Mouse (Mus musculus): Measurements from ENCODE around the gene Prkab2. TPM values are rescaled to one million over a fixed set of nuclear protein-coding genes. Genes with fewer than 3 reads are reported as not detected.

The Prkab2 gene
- polyA plus RNA-seq, 1 experiment, result 8.0 TPM

GRCm38 (mm10) chr3:97674644-97675110 lies 16.7 kb downstream of the Prkab2 start, which contains the start of gene Gm17651:
TSS of gene Gm17651 (minus strand) at chr3:97674694.
- no peak for DNase-seq

GRCm38 (mm10) chr3:97676126-97676525 lies 18.1 kb downstream of the Prkab2 start:
- Histone ChIP-seq H3K27ac (ENCODE audit: control insufficient read depth, insufficient read depth, low read length) (no peak overlapping the region), H3K36me3 (ENCODE audit: control insufficient read depth, insufficient read depth, low read length) (no peaks in the 10 kb centered on the region), H3K4me1 (replicated peaks; ENCODE audit: control insufficient read depth, insufficient read depth, low read length) (0 out of 2 replicates have a peak, but pooled peaks cover 2% of the 10 kb centered on the region), H3K27me3 (ENCODE audit: control insufficient read depth, insufficient read depth, low read length) (no peaks in the 10 kb centered on the region), H3K4me3 (ENCODE audit: control insufficient read depth, insufficient read depth, low read length) (no peak overlapping the region)
- TF ChIP-seq POLR2A (IDR thresholded peaks at IDR 0.05; ENCODE audit: control insufficient read depth, extremely low read depth, insufficient read depth, low read length, poor library complexity), result no peak
- no peak for TF ChIP-seq CTCF (IDR thresholded peaks at IDR 0.05; ENCODE audit: borderline replicate concordance, control insufficient read depth, extremely low read depth, insufficient read depth, low read length, poor library complexity)
- no peak for DNase-seq
- WGBS, result 97% methylated on average over 3 of the region's 3 CpGs

More at GRCm38 (mm10) chr3:97674644-97675110, 16.7 kb downstream of the Prkab2 start, which contains the start of gene Gm17651:
- Histone ChIP-seq H3K4me1 (replicated peaks; ENCODE audit: control insufficient read depth, insufficient read depth, low read length) (no peaks in the 10 kb centered on the region), H3K27ac (ENCODE audit: control insufficient read depth, insufficient read depth, low read length) (no peak within 1 kb of the TSS), H3K4me3 (ENCODE audit: control insufficient read depth, insufficient read depth, low read length) (no peak within 1 kb of the TSS), H3K36me3 (ENCODE audit: control insufficient read depth, insufficient read depth, low read length) (no peaks in the 10 kb centered on the region), H3K27me3 (ENCODE audit: control insufficient read depth, insufficient read depth, low read length) (no peaks in the 10 kb centered on the region)
- TF ChIP-seq CTCF (IDR thresholded peaks at IDR 0.05; ENCODE audit: borderline replicate concordance, control insufficient read depth, extremely low read depth, insufficient read depth, low read length, poor library complexity) (no peak), POLR2A (IDR thresholded peaks at IDR 0.05; ENCODE audit: control insufficient read depth, extremely low read depth, insufficient read depth, low read length, poor library complexity) (no peak)
- WGBS, result 93% methylated on average over 7 of the region's 7 CpGs

GRCm38 (mm10) chr3:97678416-97678815 lies 20.4 kb downstream of the Prkab2 start:
- no peaks in the 10 kb centered on the region for H3K27me3 ChIP-seq (ENCODE audit: control insufficient read depth, insufficient read depth, low read length)
- no peak overlapping the region for H3K4me3 ChIP-seq (ENCODE audit: control insufficient read depth, insufficient read depth, low read length)
- WGBS, result 95% methylated on average over 3 of the region's 3 CpGs
- H3K4me1 ChIP-seq (replicated peaks; ENCODE audit: control insufficient read depth, insufficient read depth, low read length), result peaks cover 5% of the 10 kb centered on the region
- H3K27ac ChIP-seq (ENCODE audit: control insufficient read depth, insufficient read depth, low read length), result no peak overlapping the region
- TF ChIP-seq CTCF (IDR thresholded peaks at IDR 0.05; ENCODE audit: borderline replicate concordance, control insufficient read depth, extremely low read depth, insufficient read depth, low read length, poor library complexity) (no peak), POLR2A (IDR thresholded peaks at IDR 0.05; ENCODE audit: control insufficient read depth, extremely low read depth, insufficient read depth, low read length, poor library complexity) (no peak)
- H3K36me3 ChIP-seq (ENCODE audit: control insufficient read depth, insufficient read depth, low read length), result no peaks in the 10 kb centered on the region
- no peak for DNase-seq

- TF ChIP-seq CTCF (IDR thresholded peaks at IDR 0.05; ENCODE audit: borderline replicate concordance, control insufficient read depth, extremely low read depth, insufficient read depth, low read length, poor library complexity) (peak; percentile 97), POLR2A (IDR thresholded peaks at IDR 0.05; ENCODE audit: control insufficient read depth, extremely low read depth, insufficient read depth, low read length, poor library complexity) (no peak)
- peak; percentile 88 for DNase-seq
- WGBS, result under 1% methylated on average over 28 of the region's 28 CpGs
- Histone ChIP-seq H3K4me1 (replicated peaks; ENCODE audit: control insufficient read depth, insufficient read depth, low read length) (peaks cover 5% of the 10 kb centered on the region), H3K36me3 (ENCODE audit: control insufficient read depth, insufficient read depth, low read length) (no peaks in the 10 kb centered on the region), H3K27me3 (ENCODE audit: control insufficient read depth, insufficient read depth, low read length) (no peaks in the 10 kb centered on the region), H3K4me3 (ENCODE audit: control insufficient read depth, insufficient read depth, low read length) (peak overlapping the region; percentile 83), H3K27ac (ENCODE audit: control insufficient read depth, insufficient read depth, low read length) (peak overlapping the region; percentile 30; the same call in 1 of the 2 replicates)
Observed at GRCm38 (mm10) chr3:97680631-97681320, 22.8 kb downstream of the Prkab2 start.

GRCm38 (mm10) chr3:97681321-97682158 lies 23.5 kb downstream of the Prkab2 start:
- H3K27ac ChIP-seq (ENCODE audit: control insufficient read depth, insufficient read depth, low read length), result peak overlapping the region; percentile 30; the same call in 1 of the 2 replicates
- WGBS, result 1% methylated on average over 33 of the region's 33 CpGs
- no peaks in the 10 kb centered on the region for H3K27me3 ChIP-seq (ENCODE audit: control insufficient read depth, insufficient read depth, low read length)
- TF ChIP-seq CTCF (IDR thresholded peaks at IDR 0.05; ENCODE audit: borderline replicate concordance, control insufficient read depth, extremely low read depth, insufficient read depth, low read length, poor library complexity) (no peak; the same call in 1 of the 2 replicates), POLR2A (IDR thresholded peaks at IDR 0.05; ENCODE audit: control insufficient read depth, extremely low read depth, insufficient read depth, low read length, poor library complexity) (no peak)
- H3K4me3 ChIP-seq (ENCODE audit: control insufficient read depth, insufficient read depth, low read length), result peak overlapping the region; percentile 83
- H3K36me3 ChIP-seq (ENCODE audit: control insufficient read depth, insufficient read depth, low read length), result no peaks in the 10 kb centered on the region
- peaks cover 5% of the 10 kb centered on the region for H3K4me1 ChIP-seq (replicated peaks; ENCODE audit: control insufficient read depth, insufficient read depth, low read length)
- DNase-seq, result peak; percentile 69

- no peak for DNase-seq
- no peak overlapping the region for H3K4me3 ChIP-seq (ENCODE audit: control insufficient read depth, insufficient read depth, low read length)
Observed at GRCm38 (mm10) chr3:97682159-97682502, 24.1 kb downstream of the Prkab2 start.

More at GRCm38 (mm10) chr3:97682159-97682502, 24.1 kb downstream of the Prkab2 start:
- Histone ChIP-seq H3K27ac (ENCODE audit: control insufficient read depth, insufficient read depth, low read length) (no peak overlapping the region), H3K27me3 (ENCODE audit: control insufficient read depth, insufficient read depth, low read length) (no peaks in the 10 kb centered on the region), H3K36me3 (ENCODE audit: control insufficient read depth, insufficient read depth, low read length) (no peaks in the 10 kb centered on the region), H3K4me1 (replicated peaks; ENCODE audit: control insufficient read depth, insufficient read depth, low read length) (peaks cover 5% of the 10 kb centered on the region)
- TF ChIP-seq POLR2A (IDR thresholded peaks at IDR 0.05; ENCODE audit: control insufficient read depth, extremely low read depth, insufficient read depth, low read length, poor library complexity) (no peak), CTCF (IDR thresholded peaks at IDR 0.05; ENCODE audit: borderline replicate concordance, control insufficient read depth, extremely low read depth, insufficient read depth, low read length, poor library complexity) (no peak)
- WGBS, result 14% methylated on average over 11 of the region's 11 CpGs

Data from thymus, adult 2 months (tissue).